Mouse (Mus musculus): ENCODE results near the gene Foxp1.

- TF ChIP-seq CTCF (IDR thresholded peaks at IDR 0.05; ENCODE audit: extremely low read depth, insufficient read depth, insufficient read length, insufficient replicate concordance) (no peak), POLR2A (IDR thresholded peaks at IDR 0.05; ENCODE audit: low read depth, low read length) (no peak)
These were observed 18.6 kb upstream of the Foxp1 start for GRCm38 (mm10) chr6:99541105-99541504.
